Mouse (Mus musculus): ENCODE data around the gene Hsh2d. TPM values are rescaled to one million over a fixed set of nuclear protein-coding genes. Genes with fewer than 3 reads are reported as not detected.
A peak's percentile ranks its signal among the peaks of the same experiment; 100 is the strongest.

The Hsh2d gene
- polyA plus RNA-seq, 1 experiment from 2014 or later, result not detected

GRCm38 (mm10) chr8:72210222-72210621 lies 20.8 kb downstream of the Hsh2d start:
- DNase-seq (ENCODE audit: low spot score), result no peak
- H3K36me3 ChIP-seq, result no peaks in the 10 kb centered on the region
- H3K9me3 ChIP-seq (replicated peaks), result peaks cover 5% of the 10 kb centered on the region; the same call in 1 of the 2 replicates
- H3K27ac ChIP-seq (replicated peaks), result no peak overlapping the region
- H3K4me1 ChIP-seq, result no peaks in the 10 kb centered on the region
- H3K4me3 ChIP-seq, result no peak overlapping the region
- 82% methylated on average over 4 of the region's 4 CpGs for WGBS
- no peaks in the 10 kb centered on the region for H3K27me3 ChIP-seq (ENCODE audit: low read depth, poor library complexity, severe bottlenecking)

- WGBS, result 66% methylated on average over 2 of the region's 2 CpGs
- Histone ChIP-seq H3K36me3 (no peaks in the 10 kb centered on the region), H3K4me1 (no peaks in the 10 kb centered on the region), H3K9me3 (replicated peaks) (no peaks in the 10 kb centered on the region), H3K27ac (replicated peaks) (no peak overlapping the region), H3K27me3 (ENCODE audit: low read depth, poor library complexity, severe bottlenecking) (no peaks in the 10 kb centered on the region), H3K4me3 (no peak overlapping the region)
- no peak for DNase-seq (ENCODE audit: low spot score)
Observed at GRCm38 (mm10) chr8:72210710-72211109, 21.3 kb downstream of the Hsh2d start.

- no peak for DNase-seq (ENCODE audit: low spot score)
- Histone ChIP-seq H3K9me3 (replicated peaks) (no peaks in the 10 kb centered on the region), H3K4me1 (no peaks in the 10 kb centered on the region), H3K27me3 (ENCODE audit: low read depth, poor library complexity, severe bottlenecking) (no peaks in the 10 kb centered on the region; the same call in 1 of the 2 replicates), H3K4me3 (no peak overlapping the region), H3K27ac (replicated peaks) (no peak overlapping the region), H3K36me3 (no peaks in the 10 kb centered on the region)
- WGBS, result 89% methylated on average over 1 of the region's 1 CpGs
Observed at GRCm38 (mm10) chr8:72211846-72212245, 22.4 kb downstream of the Hsh2d start.

- Histone ChIP-seq H3K4me1 (no peaks in the 10 kb centered on the region), H3K27me3 (ENCODE audit: low read depth, poor library complexity, severe bottlenecking) (no peaks in the 10 kb centered on the region; the same call in 1 of the 2 replicates), H3K27ac (replicated peaks) (no peak within 1 kb of the TSS), H3K9me3 (replicated peaks) (no peaks in the 10 kb centered on the region), H3K36me3 (no peaks in the 10 kb centered on the region), H3K4me3 (no peak within 1 kb of the TSS)
- 71% methylated on average over 4 of the region's 4 CpGs for WGBS
- no peak for DNase-seq (ENCODE audit: low spot score)
Observed at GRCm38 (mm10) chr8:72212751-72213150, 23.3 kb downstream of the Hsh2d start, which contains the start of gene Cib3. Gene Cib3 (minus strand): TSS chr8:72212837.

- Histone ChIP-seq H3K4me1 (no peaks in the 10 kb centered on the region), H3K27me3 (ENCODE audit: low read depth, poor library complexity, severe bottlenecking) (no peaks in the 10 kb centered on the region; the same call in 1 of the 2 replicates), H3K36me3 (no peaks in the 10 kb centered on the region), H3K27ac (replicated peaks) (no peak within 1 kb of the TSS), H3K4me3 (no peak within 1 kb of the TSS), H3K9me3 (replicated peaks) (no peaks in the 10 kb centered on the region)
- WGBS, result 83% methylated on average over 4 of the region's 4 CpGs
- DNase-seq (ENCODE audit: low spot score), result no peak
Observed at GRCm38 (mm10) chr8:72213536-72213935, 24.1 kb downstream of the Hsh2d start, which contains the start of gene Gm11034. Gene Gm11034 (minus strand): TSS chr8:72213636.

GRCm38 (mm10) chr8:72215060-72215459 lies 25.6 kb downstream of the Hsh2d start:
- Histone ChIP-seq H3K27ac (replicated peaks) (no peak overlapping the region), H3K27me3 (ENCODE audit: low read depth, poor library complexity, severe bottlenecking) (no peaks in the 10 kb centered on the region; the same call in 1 of the 2 replicates), H3K4me3 (no peak overlapping the region), H3K4me1 (peaks cover 1% of the 10 kb centered on the region), H3K36me3 (no peaks in the 10 kb centered on the region), H3K9me3 (replicated peaks) (no peaks in the 10 kb centered on the region)
- whole genome bisulfite sequencing, result 44% methylated on average over 2 of the region's 2 CpGs
- no peak for DNase-seq (ENCODE audit: low spot score)

- peaks cover 9% of the 10 kb centered on the region for H3K4me1 ChIP-seq
- H3K27me3 ChIP-seq (ENCODE audit: low read depth, poor library complexity, severe bottlenecking), result no peaks in the 10 kb centered on the region; the same call in 1 of the 2 replicates
- peaks cover 3% of the 10 kb centered on the region for H3K36me3 ChIP-seq
- no peak overlapping the region for H3K27ac ChIP-seq (replicated peaks)
- WGBS, result 65% methylated on average over 1 of the region's 1 CpGs
- no peak for DNase-seq (ENCODE audit: low spot score)
- no peak overlapping the region for H3K4me3 ChIP-seq
- no peaks in the 10 kb centered on the region for H3K9me3 ChIP-seq (replicated peaks)
Observed at GRCm38 (mm10) chr8:72215871-72216270, 26.4 kb downstream of the Hsh2d start.

- H3K27me3 ChIP-seq (ENCODE audit: low read depth, poor library complexity, severe bottlenecking), result no peaks in the 10 kb centered on the region; the same call in 1 of the 2 replicates
- DNase-seq (ENCODE audit: low spot score), result no peak
- H3K9me3 ChIP-seq (replicated peaks), result no peaks in the 10 kb centered on the region
- peak overlapping the region; percentile 92 for H3K4me3 ChIP-seq
- H3K36me3 ChIP-seq, result peaks cover 34% of the 10 kb centered on the region
- no peak overlapping the region; the same call in 1 of the 2 replicates for H3K27ac ChIP-seq (replicated peaks)
- H3K4me1 ChIP-seq, result peaks cover 16% of the 10 kb centered on the region
- 83% methylated on average over 10 of the region's 10 CpGs for WGBS
Observed at GRCm38 (mm10) chr8:72218781-72219540, 29.5 kb downstream of the Hsh2d start.

GRCm38 (mm10) chr8:72219541-72220363 lies 30.3 kb downstream of the Hsh2d start, which contains the start of gene Fam32a:
Gene Fam32a (plus strand): TSS chr8:72219730.
- Histone ChIP-seq H3K9me3 (replicated peaks) (no peaks in the 10 kb centered on the region), H3K4me1 (peaks cover 16% of the 10 kb centered on the region), H3K27ac (replicated peaks) (peak within 1 kb of the TSS; percentile 91), H3K27me3 (ENCODE audit: low read depth, poor library complexity, severe bottlenecking) (no peaks in the 10 kb centered on the region; the same call in 1 of the 2 replicates), H3K36me3 (peaks cover 38% of the 10 kb centered on the region), H3K4me3 (peak within 1 kb of the TSS; percentile 92)
- WGBS, result 22% methylated on average over 39 of the region's 39 CpGs
- peak; percentile 94 for DNase-seq (ENCODE audit: low spot score)

GRCm38 (mm10) chr8:72220758-72221157 lies 31.3 kb downstream of the Hsh2d start:
- DNase-seq (ENCODE audit: low spot score), result no peak
- Histone ChIP-seq H3K4me1 (peaks cover 16% of the 10 kb centered on the region), H3K27me3 (ENCODE audit: low read depth, poor library complexity, severe bottlenecking) (no peaks in the 10 kb centered on the region; the same call in 1 of the 2 replicates), H3K9me3 (replicated peaks) (no peaks in the 10 kb centered on the region), H3K36me3 (peaks cover 38% of the 10 kb centered on the region), H3K4me3 (peak overlapping the region; percentile 92), H3K27ac (replicated peaks) (no peak overlapping the region)
- WGBS, result 90% methylated on average over 4 of the region's 4 CpGs

- no peaks in the 10 kb centered on the region for H3K9me3 ChIP-seq (replicated peaks)
- H3K4me1 ChIP-seq, result peaks cover 16% of the 10 kb centered on the region
- no peak for DNase-seq (ENCODE audit: low spot score)
- no peaks in the 10 kb centered on the region for H3K27me3 ChIP-seq (ENCODE audit: low read depth, poor library complexity, severe bottlenecking)
- H3K27ac ChIP-seq (replicated peaks), result no peak overlapping the region
- WGBS, result 88% methylated on average over 5 of the region's 5 CpGs
- H3K4me3 ChIP-seq, result no peak overlapping the region
- H3K36me3 ChIP-seq, result peaks cover 38% of the 10 kb centered on the region
Observed at GRCm38 (mm10) chr8:72222656-72223055, 33.2 kb downstream of the Hsh2d start.

GRCm38 (mm10) chr8:72239499-72240402 lies 50.3 kb downstream of the Hsh2d start, which contains the start of gene Ap1m1:
Gene Ap1m1 (plus strand): TSS chr8:72240018.
- WGBS, result under 1% methylated on average over 54 of the region's 54 CpGs
- no peaks in the 10 kb centered on the region for H3K27me3 ChIP-seq (ENCODE audit: low read depth, poor library complexity, severe bottlenecking)
- DNase-seq (ENCODE audit: low spot score), result peak; percentile 99
- H3K9me3 ChIP-seq (replicated peaks), result no peaks in the 10 kb centered on the region
- peaks cover 17% of the 10 kb centered on the region for H3K4me1 ChIP-seq
- H3K4me3 ChIP-seq, result peak within 1 kb of the TSS; percentile 71
- peak within 1 kb of the TSS; percentile 97 for H3K27ac ChIP-seq (replicated peaks)
- peaks cover 24% of the 10 kb centered on the region for H3K36me3 ChIP-seq

All from midbrain, embryonic 10.5 days (tissue).